Mouse (Mus musculus) intestine, postnatal 0 days (tissue): ENCODE data around the gene Cd151. TPM values are rescaled to one million over a fixed set of nuclear protein-coding genes. Genes with fewer than 3 reads are reported as not detected.

Source experiments
- ATAC-seq: fragments of 200-750 bp; cut with Nextera tagmentation; 2 replicates; pipeline ENCODE4 v1.8.0; 2017; ENCODE audit warnings: mild to moderate bottlenecking, moderate TSS enrichment, moderate library complexity
- H3K27ac ChIP-seq: fragments of 300-500 bp; sonication (generic); 2 replicates; pipeline ENCODE4 v1.5.1; 2014; ENCODE audit warnings: mild to moderate bottlenecking, low read depth, low read length, moderate library complexity
- H3K27me3 ChIP-seq: fragments of 300-500 bp; sonication (generic); replicated peaks from 2 replicates; pipeline ENCODE4 v1.6.1; 2014; ENCODE audit warnings: low read length, mixed read lengths; ENCODE audit not compliant: control insufficient read depth, insufficient read depth
- H3K36me3 ChIP-seq: fragments of 300-500 bp; sonication (generic); 2 replicates; pipeline ENCODE4 v1.6.1; 2014; ENCODE audit warnings: mild to moderate bottlenecking, moderate library complexity; ENCODE audit not compliant: control insufficient read depth, insufficient read depth
- H3K4me1 ChIP-seq: fragments of 300-500 bp; sonication (generic); replicated peaks from 2 replicates; pipeline ENCODE4 v1.6.1; 2014; ENCODE audit warnings: antibody characterized with exemption, low read length, mixed read lengths; ENCODE audit not compliant: control insufficient read depth, insufficient read depth
- H3K4me2 ChIP-seq: fragments of 300-500 bp; sonication (generic); replicated peaks from 2 replicates; pipeline ENCODE4 v1.6.1; 2014; ENCODE audit warnings: low read depth, mild to moderate bottlenecking, moderate library complexity
- H3K4me3 ChIP-seq: fragments of 300-500 bp; sonication (generic); 2 replicates; pipeline ENCODE4 v1.5.1; 2014; ENCODE audit warnings: low read depth, low read length
- H3K9ac ChIP-seq: fragments of 300-500 bp; sonication (generic); 2 replicates; pipeline ENCODE4 v1.6.1; 2014; ENCODE audit warnings: mild to moderate bottlenecking, low read depth, low read length
- H3K9me3 ChIP-seq: fragments of 300-500 bp; sonication (generic); 2 replicates; pipeline ENCODE4 v1.6.1; 2016; ENCODE audit warnings: mixed run types; ENCODE audit not compliant: control insufficient read depth
- CTCF ChIP-seq: sonication (generic); IDR thresholded peaks from 2 replicates; pipeline ENCODE4 v1.5.1; 2016; ENCODE audit warnings: low read depth, mild to moderate bottlenecking, control low read depth, antibody characterized with exemption, moderate library complexity
- WGBS: fragments of 180-500 bp; shearing (Covaris S2); extraction: QIAGEN DNeasy Blood & Tissue Kit; methylation state at CpG from one replicate; pipeline ENCODE4 v1.1.7; 2014; 5-methylcytosine and 5-hydroxymethylcytosine counted together
- polyA plus RNA-seq: library from polyadenylated mRNA; unstranded; fragments of >200 nt; fragmentation: Nextera tagmentation; extraction: Ambion mirVana; gene quantifications from 2 replicates; pipeline ENCODE4 v1.2.1, GENCODE M21; 2015

The Cd151 gene
- polyA plus RNA-seq, 1 experiment from 2014 or later = 29.3 TPM

DNA sequence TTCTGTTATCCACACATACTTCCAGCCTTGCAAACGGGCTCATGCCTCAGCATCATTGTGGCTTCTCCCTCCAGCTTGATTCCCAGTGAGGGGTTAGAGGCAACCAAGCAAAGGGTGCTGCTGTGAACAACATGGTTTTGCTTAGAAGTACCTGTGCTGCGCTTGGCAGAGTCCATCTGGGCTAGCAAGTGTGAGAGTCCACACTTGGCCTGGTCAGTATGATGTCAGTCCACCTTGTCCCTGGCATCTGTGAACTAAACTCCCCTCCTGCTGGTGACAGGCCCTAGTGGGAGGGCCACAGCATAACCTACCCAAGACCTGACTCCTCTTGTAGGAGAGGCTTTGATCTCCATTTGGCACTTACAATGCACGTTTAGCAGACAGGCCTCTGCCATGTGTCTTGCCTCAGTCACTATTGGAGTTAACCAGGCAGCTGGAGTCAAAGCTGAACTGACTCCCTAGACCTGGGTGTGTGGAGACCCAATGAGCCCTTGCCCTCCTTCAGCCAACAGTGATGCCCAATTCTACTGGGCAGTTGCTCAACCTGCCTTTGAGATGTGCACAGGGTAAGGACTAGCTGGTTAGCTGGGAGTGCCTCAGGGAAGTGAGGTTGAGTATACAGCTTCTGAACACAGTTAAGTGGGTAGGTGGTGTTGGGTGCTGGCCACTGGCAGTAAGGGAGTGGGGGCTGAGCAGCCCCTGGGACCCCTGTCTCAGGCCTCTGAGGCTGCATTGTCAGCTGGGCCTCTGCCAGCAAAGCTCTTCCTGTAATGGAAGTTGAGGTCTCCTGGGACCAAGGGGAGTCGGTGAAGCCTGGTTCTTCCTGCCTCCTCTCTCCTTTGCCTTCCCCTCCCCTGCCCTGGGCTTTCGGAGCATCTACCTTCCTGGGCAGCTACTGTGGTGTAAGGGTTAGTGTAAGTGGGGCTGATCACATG, 17.3 kb downstream of the Cd151 start:
- Histone ChIP-seq H3K27ac (no peak overlapping the region), H3K4me3 (no peak overlapping the region), H3K9ac (no peak overlapping the region), H3K9me3 (no peaks in the 10 kb centered on the region), H3K36me3 (peaks cover 3% of the 10 kb centered on the region; the same call in 1 of the 2 replicates), H3K27me3 (peaks cover 18% of the 10 kb centered on the region; the same call in 1 of the 2 replicates), H3K4me2 (no peak overlapping the region), H3K4me1 (no peaks in the 10 kb centered on the region; the same call in 1 of the 2 replicates)
- no peak for ATAC-seq
- WGBS = 85% methylated on average over 5 of the region's 5 CpGs
- TF ChIP-seq CTCF = no peak

GRCm38 (mm10) chr7:141485186-141485585, 18.0 kb downstream of the Cd151 start:
- Histone ChIP-seq H3K4me3 (no peak overlapping the region), H3K4me1 (no peaks in the 10 kb centered on the region; the same call in 1 of the 2 replicates), H3K36me3 (peaks cover 3% of the 10 kb centered on the region; the same call in 1 of the 2 replicates), H3K27ac (no peak overlapping the region), H3K9ac (no peak overlapping the region), H3K9me3 (no peaks in the 10 kb centered on the region), H3K27me3 (peaks cover 18% of the 10 kb centered on the region; the same call in 1 of the 2 replicates), H3K4me2 (no peak overlapping the region)
- TF ChIP-seq CTCF = no peak
- no peak for ATAC-seq
- WGBS = 69% methylated on average over 2 of the region's 2 CpGs

DNA sequence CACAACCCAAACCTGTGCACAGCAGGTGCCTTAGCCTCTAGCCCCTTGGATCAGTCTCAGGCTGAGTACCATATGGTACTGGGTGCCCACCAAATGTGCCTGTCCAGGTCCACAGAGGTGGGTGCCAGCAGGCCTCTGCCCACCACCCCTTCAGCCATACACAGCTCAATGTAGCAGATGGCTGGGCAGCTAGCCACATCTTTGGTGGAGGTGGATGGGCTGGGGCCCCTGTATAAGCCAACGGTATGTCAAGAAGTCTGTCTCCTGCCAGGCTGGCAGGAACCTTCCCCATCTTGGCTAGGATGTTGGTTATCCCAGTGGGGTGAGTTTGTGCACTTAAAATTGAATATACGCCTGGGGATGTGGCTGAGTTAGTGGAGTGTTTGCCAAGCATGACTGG, 18.4 kb downstream of the Cd151 start:
- TF ChIP-seq CTCF = no peak
- H3K9me3 ChIP-seq = no peaks in the 10 kb centered on the region
- WGBS = 87% methylated on average over 2 of the region's 2 CpGs
- no peaks in the 10 kb centered on the region; the same call in 1 of the 2 replicates for H3K4me1 ChIP-seq
- H3K27me3 ChIP-seq = peaks cover 18% of the 10 kb centered on the region; the same call in 1 of the 2 replicates
- no peak overlapping the region for H3K27ac ChIP-seq
- no peak for ATAC-seq
- H3K9ac ChIP-seq = no peak overlapping the region
- H3K4me3 ChIP-seq = no peak overlapping the region
- peaks cover 3% of the 10 kb centered on the region; the same call in 1 of the 2 replicates for H3K36me3 ChIP-seq
- no peak overlapping the region for H3K4me2 ChIP-seq

GRCm38 (mm10) chr7:141486239-141486638, 19.0 kb downstream of the Cd151 start:
- H3K27ac ChIP-seq = no peak overlapping the region
- peaks cover 18% of the 10 kb centered on the region; the same call in 1 of the 2 replicates for H3K27me3 ChIP-seq
- no peak overlapping the region for H3K4me3 ChIP-seq
- no peaks in the 10 kb centered on the region for H3K9me3 ChIP-seq
- H3K4me1 ChIP-seq = no peaks in the 10 kb centered on the region; the same call in 1 of the 2 replicates
- no peak for TF ChIP-seq CTCF
- no peak overlapping the region for H3K9ac ChIP-seq
- peaks cover 9% of the 10 kb centered on the region; the same call in 1 of the 2 replicates for H3K36me3 ChIP-seq
- H3K4me2 ChIP-seq = no peak overlapping the region
- ATAC-seq = no peak
- 94% methylated on average over 1 of the region's 1 CpGs for WGBS

GRCm38 (mm10) chr7:141487141-141487540, 19.9 kb downstream of the Cd151 start:
- Histone ChIP-seq H3K27ac (no peak overlapping the region), H3K27me3 (peaks cover 12% of the 10 kb centered on the region; the same call in 1 of the 2 replicates), H3K4me1 (no peaks in the 10 kb centered on the region), H3K9me3 (no peaks in the 10 kb centered on the region), H3K4me2 (no peak overlapping the region), H3K9ac (no peak overlapping the region), H3K4me3 (no peak overlapping the region), H3K36me3 (peaks cover 17% of the 10 kb centered on the region; the same call in 1 of the 2 replicates)
- no peak for TF ChIP-seq CTCF
- no peak for ATAC-seq
- 81% methylated on average over 7 of the region's 7 CpGs for WGBS

GRCm38 (mm10) chr7:141491151-141491550, 24.0 kb downstream of the Cd151 start:
- Histone ChIP-seq H3K36me3 (peaks cover 39% of the 10 kb centered on the region), H3K4me2 (no peak overlapping the region), H3K9ac (no peak overlapping the region), H3K27ac (no peak overlapping the region), H3K27me3 (no peaks in the 10 kb centered on the region), H3K9me3 (no peaks in the 10 kb centered on the region), H3K4me3 (no peak overlapping the region), H3K4me1 (no peaks in the 10 kb centered on the region)
- WGBS = 81% methylated on average over 2 of the region's 2 CpGs
- peak; percentile 57 for TF ChIP-seq CTCF
- ATAC-seq = no peak
